Mouse (Mus musculus): Measurements from ENCODE around the gene Fggy.

Fggy gene

GRCm38 (mm10) chr4:95733397-95734249 is 176.3 kb downstream of the Fggy start:
- no peak for DNase-seq

GRCm38 (mm10) chr4:95735967-95736366 is 178.7 kb downstream of the Fggy start:
- no peak for DNase-seq

GRCm38 (mm10) chr4:95736674-95737073 is 179.4 kb downstream of the Fggy start:
- no peak for DNase-seq

GRCm38 (mm10) chr4:95738179-95738578 is 180.9 kb downstream of the Fggy start:
- DNase-seq: no peak

GRCm38 (mm10) chr4:95738725-95739124 is 181.4 kb downstream of the Fggy start:
- DNase-seq: no peak

DNA sequence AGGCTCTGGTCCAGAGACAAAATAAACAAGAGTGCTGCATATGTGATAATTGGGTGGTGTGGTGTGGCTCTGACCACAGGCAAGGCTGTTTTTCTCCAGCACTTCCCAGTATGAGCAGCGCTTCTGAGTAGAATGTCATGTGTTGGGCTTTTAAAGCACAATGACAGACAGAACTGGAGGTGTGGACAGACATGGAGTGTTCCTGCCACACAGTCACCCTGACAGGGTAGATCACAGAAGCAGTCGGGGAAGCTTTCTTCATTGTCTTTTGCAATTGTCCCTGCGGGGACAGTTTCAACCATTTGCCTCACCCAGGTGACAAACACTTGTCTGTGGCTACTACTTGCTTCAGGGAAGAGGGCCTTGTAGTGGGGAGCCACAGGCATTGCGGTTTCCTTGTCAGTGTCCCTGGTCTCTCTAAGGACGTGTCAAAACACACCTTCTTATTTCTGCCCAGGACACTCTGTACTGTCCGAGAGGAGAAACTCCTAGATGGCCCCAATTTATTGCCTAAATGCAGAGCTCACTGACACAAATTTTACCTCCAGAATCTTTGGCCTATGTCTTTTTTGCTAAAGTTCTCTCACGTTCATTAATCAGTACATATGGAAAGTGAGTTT is 183.9 kb downstream of the Fggy start:
- DNase-seq: no peak

DNA sequence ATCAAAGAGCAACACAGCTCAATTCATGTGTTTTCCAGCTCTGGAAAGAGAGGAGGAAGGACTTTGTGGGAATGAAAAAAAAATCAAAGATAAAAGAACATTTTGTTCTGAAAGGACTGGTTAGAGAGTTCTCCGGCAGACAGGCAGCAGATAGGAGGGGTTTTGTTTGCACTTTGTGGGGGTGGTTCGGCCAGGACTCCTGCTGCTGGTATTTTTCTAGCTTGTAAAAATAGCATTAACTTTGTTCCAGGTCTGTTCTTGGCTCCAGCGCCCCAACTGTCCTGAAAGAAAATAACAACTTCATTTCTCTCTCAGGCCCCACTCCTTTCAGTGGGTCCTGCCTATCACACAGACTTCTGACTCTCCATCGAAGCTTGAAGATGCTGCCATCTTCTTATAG is 185.7 kb downstream of the Fggy start:
- DNase-seq: no peak

DNA sequence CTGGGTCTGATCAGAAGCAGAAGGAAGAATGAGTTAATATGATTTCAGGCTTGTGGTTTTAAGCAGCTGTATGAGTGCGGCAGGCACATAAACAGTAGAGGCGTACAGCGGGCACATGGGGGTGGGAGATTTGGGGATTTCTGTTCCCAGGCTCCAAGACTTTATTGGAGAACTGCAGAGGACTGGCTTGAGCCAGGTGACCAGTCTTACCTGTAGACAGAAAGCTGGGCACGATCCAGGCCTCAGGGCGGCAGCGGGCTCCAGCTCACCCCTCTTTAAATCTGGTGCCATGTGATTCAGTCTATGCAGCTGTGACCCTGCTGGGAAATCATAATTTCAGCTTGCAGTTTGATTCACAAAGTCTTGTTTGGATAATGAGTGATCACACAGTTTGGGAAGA is 189.6 kb downstream of the Fggy start:
- DNase-seq: no peak

DNA sequence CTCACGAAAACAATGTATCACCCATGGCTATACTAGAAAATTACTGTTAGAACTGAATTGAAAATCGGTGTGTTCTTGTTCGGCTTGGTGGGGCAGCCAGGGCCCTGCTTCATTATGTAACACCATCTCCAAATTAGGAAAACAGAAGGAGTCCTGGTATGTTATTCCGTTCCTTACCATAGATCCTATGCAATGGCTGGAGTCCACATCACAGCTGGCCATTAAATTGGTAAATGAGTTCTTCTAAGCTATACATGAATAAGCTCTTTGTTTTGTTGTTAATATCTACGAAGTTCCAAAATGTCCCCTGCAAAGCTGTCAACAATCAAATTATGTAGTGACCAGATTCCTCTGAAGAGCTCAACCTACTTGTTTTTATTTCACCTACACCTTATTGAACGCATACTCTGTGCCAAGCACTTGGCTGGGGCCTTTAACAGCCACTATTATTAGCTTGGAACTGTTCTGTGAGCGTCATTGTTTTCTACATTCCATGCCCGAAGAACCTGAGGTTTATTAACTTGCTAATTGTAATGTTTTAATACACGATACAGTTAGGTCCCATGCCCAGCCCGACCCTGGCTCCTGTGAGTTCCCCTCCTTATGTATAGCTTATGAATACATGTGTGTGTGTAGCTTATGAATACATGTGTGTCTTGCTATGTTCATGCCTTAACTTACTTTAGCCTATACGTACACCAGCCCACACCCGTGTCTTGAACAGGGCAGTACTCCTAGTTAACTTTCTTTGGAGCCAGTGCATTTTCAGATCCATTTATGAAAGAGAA is 190.3 kb downstream of the Fggy start:
- no peak for DNase-seq

DNA sequence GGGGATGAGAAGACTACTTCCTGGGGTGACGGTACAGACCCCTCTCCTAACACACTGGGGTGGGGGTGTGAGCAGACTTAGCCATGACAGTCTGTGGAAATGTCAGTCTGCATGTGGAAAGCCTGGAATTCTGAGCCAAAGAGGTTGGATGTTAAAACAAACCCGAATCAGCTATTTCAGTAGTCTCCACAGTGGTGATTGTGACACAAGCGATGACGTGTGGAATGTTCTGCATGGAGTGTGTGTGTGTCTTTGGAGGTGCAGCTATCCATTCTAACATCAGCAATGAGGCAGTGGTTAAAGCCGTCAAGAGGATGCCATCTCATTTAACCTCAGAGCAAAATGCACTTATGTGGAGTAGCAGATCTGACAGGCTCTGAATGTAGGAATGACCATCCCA is 192.9 kb downstream of the Fggy start:
- DNase-seq: no peak

- DNase-seq: no peak
Observed at GRCm38 (mm10) chr4:95752538-95753188, 195.4 kb downstream of the Fggy start.

- DNase-seq: no peak
Observed at GRCm38 (mm10) chr4:95759027-95759731, 201.9 kb downstream of the Fggy start.

GRCm38 (mm10) chr4:95765359-95765758 is 208.1 kb downstream of the Fggy start:
- DNase-seq: no peak

DNA sequence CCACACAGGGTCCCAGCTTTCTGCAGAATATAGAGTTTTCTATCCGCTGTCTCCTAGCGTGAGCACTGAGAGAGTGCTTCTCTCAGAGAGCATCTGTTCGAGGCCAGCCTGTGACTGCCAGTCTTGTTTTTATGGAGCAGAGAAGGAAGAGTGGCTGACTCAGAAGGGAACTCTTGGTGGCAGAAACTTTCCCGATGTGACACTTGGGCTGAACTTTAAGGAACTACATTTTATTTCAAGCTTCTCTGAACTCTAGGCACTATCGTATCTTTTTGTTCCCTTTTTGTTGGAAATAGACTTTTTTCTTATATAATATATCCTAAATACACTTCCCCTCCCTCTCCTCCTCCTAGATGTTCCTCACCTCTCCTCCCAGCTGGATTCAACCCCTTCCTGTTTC is 213.2 kb downstream of the Fggy start:
- no peak for DNase-seq

GRCm38 (mm10) chr4:95771542-95771941 is 214.2 kb downstream of the Fggy start:
- DNase-seq: no peak

DNA sequence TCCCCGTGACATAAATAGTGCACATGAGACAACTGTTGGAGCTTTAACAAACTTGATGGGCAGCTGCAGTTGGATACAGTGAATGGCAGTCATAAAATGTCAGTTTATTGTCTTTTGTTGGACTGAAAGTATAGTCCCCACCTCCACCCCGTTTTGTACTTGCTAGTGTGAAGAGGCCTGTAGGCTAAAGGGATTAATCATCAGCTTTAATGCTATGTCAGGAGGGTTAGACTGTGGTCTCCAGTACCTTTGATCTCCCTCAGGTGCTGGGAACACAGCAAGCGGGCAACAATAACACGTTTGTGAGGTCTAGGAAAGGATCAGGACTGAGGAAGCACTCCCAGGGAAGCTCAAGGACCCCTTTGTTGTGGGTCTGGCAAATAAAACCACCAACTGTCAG is 214.6 kb downstream of the Fggy start:
- no peak for DNase-seq

DNA sequence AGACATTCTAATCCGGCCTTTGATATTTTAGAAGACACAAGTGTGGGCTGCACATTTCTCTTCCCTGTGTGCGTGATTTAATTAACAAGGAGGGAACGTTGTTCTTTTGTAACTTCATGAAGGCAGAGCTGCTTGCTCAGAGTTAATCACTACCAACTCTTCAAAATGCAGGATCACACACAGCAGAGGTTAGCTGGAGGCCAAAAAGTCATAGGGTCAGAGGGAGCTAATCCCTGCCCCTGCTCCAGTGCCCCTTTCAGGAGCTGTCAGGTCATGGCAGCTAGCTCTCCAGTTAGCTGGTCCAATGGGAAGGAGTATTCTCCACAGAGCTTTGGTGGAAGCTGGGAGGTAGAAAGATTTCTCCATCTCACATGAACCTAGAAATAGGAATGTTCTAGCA is 215.4 kb downstream of the Fggy start:
- DNase-seq: no peak

DNA sequence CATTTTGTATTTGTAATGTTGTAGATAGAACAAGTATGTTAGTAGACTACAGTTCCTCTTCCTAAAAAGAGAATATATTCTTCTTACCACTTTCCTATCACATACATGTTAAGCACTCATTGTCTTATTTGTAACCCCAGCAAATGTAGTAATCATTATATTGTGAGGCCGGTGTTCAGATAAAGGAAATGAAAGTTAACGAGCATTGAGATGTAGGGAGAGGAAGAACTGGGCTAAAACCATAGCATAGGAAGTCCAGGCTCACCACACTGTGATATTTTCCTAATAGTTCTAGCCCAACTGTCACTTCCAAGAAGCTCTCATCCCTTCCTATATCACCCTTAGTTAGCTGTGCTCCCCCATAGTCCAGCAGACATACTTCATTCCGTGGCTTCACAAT is 218.3 kb downstream of the Fggy start:
- DNase-seq: no peak

DNA sequence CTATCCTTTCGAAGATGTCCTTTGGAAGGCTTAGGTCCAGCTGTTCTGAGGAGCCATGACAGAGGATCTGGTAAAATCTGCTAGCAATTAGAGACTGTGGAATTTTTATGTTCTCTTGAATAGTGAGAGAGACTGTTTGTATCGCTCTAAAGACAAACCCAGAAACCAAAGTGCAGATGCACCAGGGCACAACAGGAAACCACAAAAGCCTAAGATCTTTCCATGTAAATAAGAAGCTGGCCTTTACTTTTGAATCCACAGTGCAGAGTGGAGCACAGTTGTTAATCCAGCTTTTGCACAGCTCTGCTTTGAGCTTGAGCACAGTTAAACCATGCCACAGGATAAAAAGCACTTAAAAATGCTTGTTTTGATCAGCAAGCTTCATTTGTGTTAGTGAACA is 220.5 kb downstream of the Fggy start:
- DNase-seq: no peak

DNA sequence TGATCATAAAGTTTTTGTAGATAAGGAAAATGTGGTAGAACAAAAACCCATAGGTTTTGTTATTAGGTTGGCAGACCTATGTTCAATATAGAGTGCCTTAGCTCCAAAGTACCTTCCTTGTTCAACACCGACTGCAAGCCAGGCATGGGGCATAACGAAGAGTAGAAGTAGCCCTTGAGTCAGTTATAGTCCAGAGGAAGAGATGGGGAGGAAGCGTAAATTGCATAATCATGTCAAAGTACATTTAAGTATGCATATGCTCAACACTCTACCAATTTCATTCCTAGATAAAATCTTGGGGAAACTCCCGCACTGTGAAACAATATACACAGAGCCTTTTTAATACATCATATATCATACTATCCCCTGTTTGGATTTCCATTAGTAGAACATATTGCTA is 221.2 kb downstream of the Fggy start:
- DNase-seq: no peak

DNA sequence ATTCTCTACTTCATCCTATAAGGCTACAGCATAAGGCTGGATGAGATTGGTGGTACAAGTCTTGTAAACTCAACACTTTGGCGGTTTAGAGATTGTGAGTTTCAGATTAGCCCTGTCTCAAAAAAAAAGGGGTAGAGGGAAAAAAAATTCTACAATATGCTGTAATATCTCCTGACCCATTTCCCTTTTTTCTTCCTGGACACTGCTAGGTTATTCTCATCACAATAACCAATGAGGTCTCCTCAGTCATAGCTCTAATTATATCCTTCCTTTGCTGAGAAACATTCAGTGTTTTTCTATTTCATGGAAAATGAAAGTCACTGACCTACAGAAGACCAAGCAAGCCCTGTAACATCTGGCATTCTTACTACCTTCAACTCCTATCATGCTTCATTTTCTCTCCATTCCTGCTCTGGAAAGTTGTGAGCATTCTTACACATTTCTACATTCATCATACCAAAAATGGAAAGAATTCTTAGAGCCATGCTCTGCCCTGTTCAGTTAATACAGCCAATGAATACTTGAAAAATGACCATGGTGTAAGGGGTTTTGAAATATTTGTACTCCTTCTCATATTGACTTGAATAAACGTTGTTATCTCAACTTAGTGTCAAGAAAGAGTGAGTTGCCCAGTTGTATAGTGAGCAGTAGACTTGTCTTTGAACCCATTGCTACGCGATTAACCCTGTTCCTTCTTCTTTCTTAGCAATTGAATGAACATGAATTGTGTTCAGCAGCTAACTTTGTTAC is 227.0 kb downstream of the Fggy start:
- DNase-seq: no peak

DNA sequence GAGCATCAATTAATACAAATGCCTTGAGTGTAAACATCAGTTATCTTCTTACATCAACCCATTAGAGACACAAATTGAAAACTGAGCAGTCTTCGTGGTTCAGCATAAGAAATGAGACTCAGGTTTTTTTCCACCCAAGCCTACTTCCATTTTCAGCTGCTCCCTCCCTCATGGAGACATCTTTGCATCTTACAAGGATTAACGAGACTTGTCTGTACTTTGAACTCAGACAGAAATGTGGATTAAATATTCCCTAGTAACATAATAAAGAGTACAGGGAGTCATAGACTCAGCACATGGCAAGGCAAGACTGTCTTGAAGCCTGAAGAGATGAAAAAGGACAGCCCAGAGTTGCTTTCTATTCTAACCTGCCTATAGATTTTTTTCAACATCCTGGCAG is 230.3 kb downstream of the Fggy start:
- no peak for DNase-seq
